Mouse (Mus musculus) forebrain, embryonic 12.5 days (tissue): ENCODE measurements around the gene Btbd1. TPM values are rescaled to one million over a fixed set of nuclear protein-coding genes. Genes with fewer than 3 reads are reported as not detected.
"Not testable (repeated sequence)": the region's sequence is repeated elsewhere in the genome, so short reads cannot be mapped to it uniquely, and the experiment has no call there.

Experiments
- ATAC-seq: fragments of 200-750 bp; cut with Nextera tagmentation; 2 replicates; pipeline ENCODE4 v1.8.0; 2017; ENCODE audit warnings: moderate TSS enrichment; ENCODE audit not compliant: low FRiP score
- H3K27ac ChIP-seq: fragments of 300-500 bp; sonication (generic); 2 replicates; pipeline ENCODE4 v1.5.1; 2016; ENCODE audit warnings: mild to moderate bottlenecking
- H3K27me3 ChIP-seq: fragments of 300-500 bp; sonication (generic); 2 replicates; pipeline ENCODE4 v1.6.1; 2016; ENCODE audit warnings: mild to moderate bottlenecking
- H3K36me3 ChIP-seq: fragments of 300-500 bp; sonication (generic); replicated peaks from 2 replicates; pipeline ENCODE4 v1.6.1; 2016; ENCODE audit warnings: mild to moderate bottlenecking
- H3K4me1 ChIP-seq: fragments of 300-500 bp; sonication (generic); 2 replicates; pipeline ENCODE4 v1.6.1; 2016
- H3K4me2 ChIP-seq: fragments of 300-500 bp; sonication (generic); 2 replicates; pipeline ENCODE4 v1.6.1; 2016; ENCODE audit warnings: mild to moderate bottlenecking, moderate library complexity
- H3K4me3 ChIP-seq: fragments of 300-500 bp; sonication (generic); replicated peaks from 2 replicates; pipeline ENCODE4 v1.5.1; 2016; ENCODE audit warnings: mild to moderate bottlenecking
- H3K9ac ChIP-seq: fragments of 300-500 bp; sonication (generic); 2 replicates; pipeline ENCODE4 v1.6.1; 2016; ENCODE audit warnings: mild to moderate bottlenecking
- H3K9me3 ChIP-seq: fragments of 300-500 bp; sonication (generic); 2 replicates; pipeline ENCODE4 v1.6.1; 2016
- WGBS: fragments of 180-500 bp; shearing (Covaris S2); methylation state at CpG from one replicate; pipeline ENCODE4 v1.1.7; 2016; 5-methylcytosine and 5-hydroxymethylcytosine counted together
- polyA plus RNA-seq: library from polyadenylated mRNA; unstranded; fragments of >200 nt; fragmentation: Nextera tagmentation; extraction: Ambion mirVana; gene quantifications from 2 replicates; pipeline ENCODE4 v1.2.1, GENCODE M21; 2016

Gene Btbd1
- polyA plus RNA-seq, 1 experiment from 2014 or later, result 101 TPM

DNA sequence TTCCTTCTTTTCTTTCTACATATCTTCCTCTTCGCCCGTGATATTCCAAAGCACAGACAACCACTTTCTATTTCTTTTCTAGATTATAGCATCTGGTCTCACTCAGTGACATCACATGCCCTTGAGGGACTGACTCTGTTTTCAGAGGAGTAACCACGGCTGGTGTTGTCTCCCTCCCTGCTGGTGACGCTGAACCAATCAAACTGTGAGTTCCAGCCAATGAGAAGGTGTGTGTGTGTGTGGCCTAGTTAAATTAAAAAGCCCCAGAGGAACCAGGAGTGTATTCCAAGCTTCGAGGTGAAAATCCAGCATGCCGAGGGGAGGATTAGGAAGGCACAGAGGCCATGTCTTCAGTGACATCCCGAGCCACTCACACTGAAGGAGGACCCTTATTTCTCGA lies 17.8 kb upstream of the Btbd1 start:
- Histone ChIP-seq H3K4me3 (no peak overlapping the region), H3K27me3 (no peaks in the 10 kb centered on the region), H3K4me2 (no peak overlapping the region), H3K9me3 (no peaks in the 10 kb centered on the region), H3K4me1 (peaks cover 6% of the 10 kb centered on the region; the same call in 1 of the 2 replicates), H3K27ac (no peak overlapping the region), H3K36me3 (no peaks in the 10 kb centered on the region), H3K9ac (no peak overlapping the region)
- WGBS, result 40% methylated on average over 8 of the region's 8 CpGs
- ATAC-seq, result no peak

DNA sequence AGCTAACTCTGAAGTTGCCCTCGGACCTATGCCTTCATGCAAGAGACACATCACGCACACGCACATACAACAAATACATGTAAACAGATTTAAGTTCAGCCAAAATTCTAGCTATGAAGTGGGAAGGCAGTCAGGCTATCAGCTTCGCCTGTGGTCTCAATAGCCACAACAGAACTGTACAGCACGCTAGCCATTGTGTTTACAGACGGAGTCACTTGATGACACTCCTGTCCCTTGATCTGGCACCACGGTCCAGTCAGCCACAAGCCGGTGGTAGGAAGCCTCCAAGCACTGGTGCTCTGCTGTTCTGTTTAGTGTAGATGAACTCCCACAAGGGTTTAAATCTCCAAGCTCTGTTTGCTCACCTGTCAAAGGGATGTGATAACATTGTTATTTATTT lies 16.8 kb upstream of the Btbd1 start:
- ATAC-seq, result no peak
- H3K9me3 ChIP-seq, result no peaks in the 10 kb centered on the region
- H3K4me3 ChIP-seq, result no peak overlapping the region
- 89% methylated on average over 8 of the region's 8 CpGs for WGBS
- no peak overlapping the region for H3K9ac ChIP-seq
- H3K4me1 ChIP-seq, result peaks cover 6% of the 10 kb centered on the region; the same call in 1 of the 2 replicates
- H3K27me3 ChIP-seq, result no peaks in the 10 kb centered on the region
- H3K36me3 ChIP-seq, result no peaks in the 10 kb centered on the region
- no peak overlapping the region for H3K4me2 ChIP-seq
- H3K27ac ChIP-seq, result no peak overlapping the region

DNA sequence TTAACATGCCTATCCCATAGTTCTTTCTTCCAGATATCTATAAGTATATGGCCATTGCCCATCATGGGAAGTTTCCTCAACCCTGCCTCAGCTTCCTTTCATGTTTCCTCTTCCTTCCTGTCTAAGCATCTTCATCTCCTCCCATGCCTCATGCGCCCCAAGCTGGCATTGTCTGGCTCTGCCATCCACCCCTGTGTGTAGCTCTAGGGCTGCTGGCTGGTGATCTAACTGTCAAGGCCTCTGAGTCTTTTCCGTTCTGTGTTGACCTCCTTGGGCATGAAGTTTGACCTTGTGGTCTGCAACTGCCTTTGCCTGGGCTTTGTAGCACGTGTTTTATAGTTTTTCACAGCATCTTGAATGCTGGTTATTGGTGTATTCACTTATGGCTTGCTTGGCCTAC lies 16.1 kb upstream of the Btbd1 start:
- Histone ChIP-seq H3K27ac (no peak overlapping the region), H3K4me2 (no peak overlapping the region), H3K36me3 (no peaks in the 10 kb centered on the region), H3K9ac (no peak overlapping the region), H3K27me3 (no peaks in the 10 kb centered on the region), H3K4me3 (no peak overlapping the region), H3K9me3 (no peaks in the 10 kb centered on the region), H3K4me1 (peaks cover 6% of the 10 kb centered on the region; the same call in 1 of the 2 replicates)
- no peak for ATAC-seq
- 90% methylated on average over 3 of the region's 3 CpGs for WGBS

GRCm38 (mm10) chr7:81844801-81845200 lies 15.6 kb upstream of the Btbd1 start:
- Histone ChIP-seq H3K4me1 (peaks cover 6% of the 10 kb centered on the region; the same call in 1 of the 2 replicates), H3K4me2 (no peak overlapping the region), H3K4me3 (no peak overlapping the region), H3K36me3 (no peaks in the 10 kb centered on the region), H3K9me3 (no peaks in the 10 kb centered on the region), H3K27me3 (no peaks in the 10 kb centered on the region), H3K27ac (no peak overlapping the region), H3K9ac (no peak overlapping the region)
- no peak for ATAC-seq
- 84% methylated on average over 11 of the region's 11 CpGs for WGBS

- Histone ChIP-seq H3K36me3 (no peaks in the 10 kb centered on the region), H3K9me3 (no peaks in the 10 kb centered on the region), H3K4me3 (no peak overlapping the region), H3K9ac (no peak overlapping the region), H3K4me1 (peaks cover 6% of the 10 kb centered on the region; the same call in 1 of the 2 replicates), H3K27ac (no peak overlapping the region), H3K27me3 (no peaks in the 10 kb centered on the region), H3K4me2 (no peak overlapping the region)
- no peak for ATAC-seq
- 57% methylated on average over 8 of the region's 8 CpGs for WGBS
Measured at GRCm38 (mm10) chr7:81843903-81844302, 14.7 kb upstream of the Btbd1 start.

- H3K9me3 ChIP-seq, result no peaks in the 10 kb centered on the region
- H3K4me1 ChIP-seq, result peaks cover 6% of the 10 kb centered on the region; the same call in 1 of the 2 replicates
- no peak overlapping the region for H3K4me2 ChIP-seq
- no peak overlapping the region for H3K4me3 ChIP-seq
- H3K9ac ChIP-seq, result no peak overlapping the region
- H3K27me3 ChIP-seq, result no peaks in the 10 kb centered on the region
- no peak for ATAC-seq
- WGBS, result 85% methylated on average over 1 of the region's 1 CpGs
- no peaks in the 10 kb centered on the region for H3K36me3 ChIP-seq
- H3K27ac ChIP-seq, result no peak overlapping the region
Measured at GRCm38 (mm10) chr7:81842998-81843397, 13.8 kb upstream of the Btbd1 start.

GRCm38 (mm10) chr7:81842141-81842540 lies 12.9 kb upstream of the Btbd1 start:
- Histone ChIP-seq H3K4me2 (no peak overlapping the region), H3K27me3 (no peaks in the 10 kb centered on the region), H3K4me3 (no peak overlapping the region), H3K9me3 (no peaks in the 10 kb centered on the region), H3K36me3 (no peaks in the 10 kb centered on the region), H3K9ac (no peak overlapping the region), H3K27ac (no peak overlapping the region), H3K4me1 (peaks cover 6% of the 10 kb centered on the region; the same call in 1 of the 2 replicates)
- ATAC-seq, result no peak
- 91% methylated on average over 7 of the region's 7 CpGs for WGBS

DNA sequence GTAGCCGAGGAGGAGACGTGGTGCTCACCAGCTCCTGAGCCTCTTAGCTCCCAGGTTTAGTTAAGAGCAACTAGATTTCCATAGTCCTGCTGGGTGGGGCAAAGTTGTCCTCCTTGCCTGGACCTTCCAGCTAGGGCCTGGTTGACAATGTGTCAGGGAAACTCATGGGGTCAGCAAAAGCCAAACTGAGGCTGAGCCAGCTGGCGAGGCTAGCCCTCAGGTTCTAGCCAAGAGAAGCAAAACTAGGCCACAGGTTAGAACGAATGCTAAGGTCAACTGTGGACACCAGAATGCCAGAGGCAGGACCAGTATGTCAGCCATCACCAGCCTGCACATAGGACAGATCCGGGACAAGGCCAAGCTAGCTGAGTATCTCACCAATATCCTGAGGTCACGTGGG lies 12.2 kb upstream of the Btbd1 start:
- H3K4me3 ChIP-seq, result no peak overlapping the region
- H3K27ac ChIP-seq, result no peak overlapping the region
- H3K4me2 ChIP-seq, result no peak overlapping the region
- WGBS, result 85% methylated on average over 6 of the region's 6 CpGs
- H3K36me3 ChIP-seq, result no peaks in the 10 kb centered on the region
- H3K4me1 ChIP-seq, result no peaks in the 10 kb centered on the region
- H3K9ac ChIP-seq, result no peak overlapping the region
- H3K27me3 ChIP-seq, result no peaks in the 10 kb centered on the region
- ATAC-seq, result no peak
- no peaks in the 10 kb centered on the region for H3K9me3 ChIP-seq

- Histone ChIP-seq H3K9ac (no peak overlapping the region), H3K4me3 (no peak overlapping the region), H3K27me3 (no peaks in the 10 kb centered on the region), H3K27ac (no peak overlapping the region), H3K36me3 (no peaks in the 10 kb centered on the region), H3K4me2 (no peak overlapping the region), H3K4me1 (no peaks in the 10 kb centered on the region), H3K9me3 (no peaks in the 10 kb centered on the region)
- 61% methylated on average over 7 of the region's 7 CpGs for WGBS
- ATAC-seq, result no peak
Measured at GRCm38 (mm10) chr7:81840661-81841181, 11.5 kb upstream of the Btbd1 start.

- Histone ChIP-seq H3K9ac (no peak overlapping the region), H3K4me3 (no peak overlapping the region), H3K4me2 (no peak overlapping the region), H3K9me3 (no peaks in the 10 kb centered on the region), H3K36me3 (no peaks in the 10 kb centered on the region), H3K4me1 (no peaks in the 10 kb centered on the region), H3K27me3 (no peaks in the 10 kb centered on the region), H3K27ac (no peak overlapping the region)
- no peak for ATAC-seq
- WGBS, result 72% methylated on average over 6 of the region's 6 CpGs
Measured at GRCm38 (mm10) chr7:81839746-81840145, 10.5 kb upstream of the Btbd1 start.

DNA sequence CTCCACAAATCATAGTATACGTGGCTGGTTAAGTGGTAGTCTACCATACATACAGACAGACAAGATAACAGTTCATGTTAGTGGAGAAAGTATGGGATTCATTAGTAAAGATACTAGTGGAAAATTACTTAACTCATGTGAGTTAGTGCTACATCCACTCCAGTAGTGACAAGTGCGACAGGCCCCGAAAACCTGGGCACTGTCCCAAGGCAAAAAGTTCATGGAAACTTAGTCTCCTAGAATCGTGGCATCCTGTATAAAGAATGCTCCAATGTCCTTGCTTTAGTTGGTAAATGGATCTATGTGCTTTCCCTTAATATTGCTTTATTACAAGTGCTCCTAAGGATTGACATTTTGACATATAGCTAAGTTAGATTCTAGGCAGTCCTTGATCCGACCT lies 8.5 kb upstream of the Btbd1 start:
- H3K9ac ChIP-seq, ATAC-seq, H3K4me1 ChIP-seq, H3K27ac ChIP-seq, H3K36me3 ChIP-seq, H3K9me3 ChIP-seq, H3K27me3 ChIP-seq, H3K4me2 ChIP-seq, H3K4me3 ChIP-seq: not testable (repeated sequence)
- WGBS, result 91% methylated on average over 5 of the region's 5 CpGs

DNA sequence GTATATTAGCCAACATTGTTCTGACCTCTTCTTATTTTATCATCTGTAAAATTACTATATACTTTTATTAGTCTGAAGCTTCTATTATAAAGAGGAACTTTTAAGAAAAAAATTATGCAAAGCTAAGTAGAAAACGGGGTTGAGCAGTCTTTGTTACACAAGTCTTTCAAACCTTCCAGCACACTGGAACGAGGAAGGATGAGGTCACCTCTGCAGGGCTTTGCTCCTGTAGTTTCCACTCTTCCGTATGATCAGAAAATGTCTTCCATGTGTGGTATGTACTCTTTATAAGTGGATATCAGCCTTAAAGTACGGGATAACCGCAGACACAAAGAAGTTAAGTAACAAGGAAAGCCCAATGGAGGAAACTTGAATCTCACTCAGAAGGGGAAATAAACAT lies 6.2 kb upstream of the Btbd1 start:
- Histone ChIP-seq H3K27ac (no peak overlapping the region), H3K27me3 (no peaks in the 10 kb centered on the region), H3K36me3 (no peaks in the 10 kb centered on the region), H3K9ac (no peak overlapping the region), H3K4me3 (no peak overlapping the region), H3K4me1 (no peaks in the 10 kb centered on the region), H3K4me2 (no peak overlapping the region), H3K9me3 (no peaks in the 10 kb centered on the region)
- 88% methylated on average over 5 of the region's 5 CpGs for WGBS
- ATAC-seq, result no peak

DNA sequence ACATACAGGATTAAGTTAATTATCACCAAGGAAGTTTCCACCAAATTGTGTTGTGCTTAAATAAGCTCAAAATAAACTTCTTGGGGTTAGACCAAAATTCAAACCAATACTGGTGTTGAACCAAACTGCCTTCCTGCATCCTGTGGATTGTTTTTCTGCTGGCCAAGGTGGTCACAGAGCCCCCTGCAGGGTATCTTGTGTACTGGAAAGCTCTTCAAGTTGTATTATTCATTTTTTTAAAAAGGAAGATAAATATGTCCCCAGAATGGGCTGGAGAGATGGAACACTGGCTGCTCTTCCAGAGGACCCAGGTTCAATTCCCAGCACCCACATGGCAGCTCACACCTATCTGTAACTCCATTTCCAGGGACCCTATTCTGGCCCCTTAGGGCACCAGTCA lies 5.6 kb upstream of the Btbd1 start:
- ATAC-seq, result no peak
- peaks cover 3% of the 10 kb centered on the region; the same call in 1 of the 2 replicates for H3K4me1 ChIP-seq
- H3K36me3 ChIP-seq, result no peaks in the 10 kb centered on the region
- H3K27me3 ChIP-seq, result no peaks in the 10 kb centered on the region
- no peak overlapping the region for H3K4me3 ChIP-seq
- H3K4me2 ChIP-seq, result no peak overlapping the region
- H3K9me3 ChIP-seq, result no peaks in the 10 kb centered on the region
- no peak overlapping the region for H3K9ac ChIP-seq
- no peak overlapping the region for H3K27ac ChIP-seq
